Mouse (Mus musculus) layer of hippocampus, adult 18-20 months (tissue): Measurements from ENCODE around the gene Gm21394. TPM values are rescaled to one million over a fixed set of nuclear protein-coding genes. Genes with fewer than 3 reads are reported as not detected.
"Not testable (repeated sequence)": the region's sequence is repeated elsewhere in the genome, so short reads cannot be mapped to it uniquely, and the experiment has no call there.

ENCODE experiments used
- DNase-seq, 2 experiments: peaks; one replicate each; pipeline ENCODE4 v3.0.0; 2022; ENCODE audit warnings: low spot score in 2 of 2
- long read RNA-seq: library from polyadenylated mRNA; stranded (forward); transcript quantifications from one replicate; pipeline ENCODE4 v2.0.0, GENCODE M21; 2021
- total RNA-seq, 2 experiments: library from RNA; stranded (reverse); gene quantifications; 2 replicates each; pipeline ENCODE4 v1.2.3; 2021

Gm21394 gene
- not detected for total RNA-seq
- long read RNA-seq = 0 reads

DNA sequence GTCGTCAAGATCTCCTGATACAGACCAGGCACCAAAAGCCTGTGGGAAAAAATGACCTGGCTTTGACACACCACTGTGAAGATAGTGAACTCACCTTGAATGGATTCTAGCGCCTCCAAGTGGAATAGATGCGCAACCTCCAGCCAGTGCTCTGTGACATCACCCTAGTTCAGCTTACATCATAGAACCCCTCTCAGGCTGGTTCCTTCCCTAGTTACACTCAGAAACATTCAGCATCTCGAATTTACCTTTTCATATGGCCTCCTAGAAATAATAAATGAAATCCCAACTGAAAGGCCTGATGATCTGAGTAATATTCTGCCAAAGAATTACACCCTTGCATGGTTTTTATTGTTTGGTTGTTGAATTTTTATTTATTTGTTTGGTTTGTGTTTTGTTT, at the start of gene Gm21394:
TSS of gene Gm21394 (minus strand) at position 101 of the 400 bp plus-strand sequence.
- DNase-seq = not testable (repeated sequence)

Other genes starting within 250 kb of the Gm21394 start
- not detected for gene Gm21409, start 181.8 kb upstream of the Gm21394 start, total RNA-seq